Mouse (Mus musculus): ENCODE data around the gene C1qc. TPM values are rescaled to one million over a fixed set of nuclear protein-coding genes. Genes with fewer than 3 reads are reported as not detected.

The C1qc gene
- polyA plus RNA-seq, 1 experiment from 2014 or later = 34.8 TPM

DNA sequence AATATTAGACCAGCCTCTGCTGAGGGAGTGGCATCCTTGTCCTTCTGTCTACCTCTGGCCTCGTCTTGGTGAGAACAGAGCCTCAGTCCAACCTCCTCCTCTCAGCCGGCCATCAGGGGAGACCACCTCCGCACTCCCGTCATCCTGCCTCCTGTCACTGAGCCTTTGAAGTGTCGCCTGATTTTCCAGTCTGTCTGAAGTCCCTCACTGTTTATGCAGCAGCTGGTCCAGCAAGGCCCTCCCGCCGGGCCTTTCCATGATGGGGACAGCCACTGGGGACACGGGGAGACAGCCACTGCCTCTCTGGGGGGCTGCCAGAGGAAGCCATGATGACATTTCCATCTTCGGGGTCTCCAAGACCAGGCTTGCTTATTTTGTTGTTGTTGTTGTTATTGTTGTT lies 20.0 kb upstream of the C1qc start:
- no peaks in the 10 kb centered on the region for H3K4me1 ChIP-seq
- WGBS = 10% methylated on average over 9 of the region's 9 CpGs
- H3K27ac ChIP-seq = no peak overlapping the region
- H3K4me2 ChIP-seq = no peak overlapping the region
- ATAC-seq (ENCODE audit: insufficient number of reproducible peaks, low FRiP score, low TSS enrichment, low read depth) = no peak
- H3K9me3 ChIP-seq = no peaks in the 10 kb centered on the region
- no peaks in the 10 kb centered on the region for H3K36me3 ChIP-seq
- H3K4me3 ChIP-seq = no peak overlapping the region
- peaks cover 72% of the 10 kb centered on the region for H3K27me3 ChIP-seq
- no peak overlapping the region for H3K9ac ChIP-seq

DNA sequence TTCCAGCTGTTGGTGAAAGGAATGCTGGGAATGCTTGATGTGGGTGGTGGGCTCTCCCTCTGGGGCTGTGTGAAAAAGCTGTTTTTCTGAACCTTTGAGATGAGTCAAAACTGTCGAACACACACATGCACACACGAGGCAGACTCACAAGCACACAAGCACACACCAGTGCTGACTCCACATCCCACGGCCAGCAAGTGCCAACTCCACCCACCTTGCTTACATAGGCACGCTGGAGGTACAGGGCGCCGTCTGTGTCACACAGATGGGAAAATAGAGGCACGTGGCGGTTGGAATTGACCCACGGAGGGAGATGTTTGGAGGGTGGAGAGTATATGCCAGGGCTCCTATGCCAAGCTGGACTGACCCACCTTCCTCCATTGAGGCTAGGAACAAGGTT lies 18.9 kb upstream of the C1qc start:
- H3K27ac ChIP-seq = no peak overlapping the region
- ATAC-seq (ENCODE audit: insufficient number of reproducible peaks, low FRiP score, low TSS enrichment, low read depth) = no peak
- H3K4me2 ChIP-seq = no peak overlapping the region
- no peak overlapping the region for H3K9ac ChIP-seq
- H3K27me3 ChIP-seq = peaks cover 72% of the 10 kb centered on the region
- H3K9me3 ChIP-seq = no peaks in the 10 kb centered on the region
- H3K4me3 ChIP-seq = no peak overlapping the region
- WGBS = 34% methylated on average over 9 of the region's 9 CpGs
- no peaks in the 10 kb centered on the region for H3K4me1 ChIP-seq
- H3K36me3 ChIP-seq = no peaks in the 10 kb centered on the region

DNA sequence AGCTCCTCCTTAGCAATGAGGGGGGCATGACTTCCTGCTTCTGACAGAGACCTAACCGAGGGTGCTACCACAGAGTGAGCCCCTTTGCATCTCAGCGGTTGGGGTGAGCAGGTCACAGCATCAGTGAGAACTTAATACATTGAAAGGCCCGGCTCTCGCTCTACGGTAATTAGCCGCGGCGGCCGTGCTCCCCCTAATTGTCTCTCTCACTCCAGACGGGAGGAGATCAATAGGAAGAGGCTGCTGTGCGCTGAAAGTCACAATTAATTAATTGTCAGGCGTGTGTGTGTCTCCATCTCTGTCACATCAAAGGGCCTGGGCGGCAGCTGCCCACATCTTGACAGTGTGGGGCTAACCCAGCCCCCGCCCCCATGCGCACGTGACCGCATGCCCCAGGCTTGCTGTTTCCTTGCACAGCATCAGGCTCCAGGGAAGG lies 18.4 kb upstream of the C1qc start:
- peaks cover 76% of the 10 kb centered on the region for H3K27me3 ChIP-seq
- H3K4me2 ChIP-seq = no peak overlapping the region
- ATAC-seq (ENCODE audit: insufficient number of reproducible peaks, low FRiP score, low TSS enrichment, low read depth) = no peak
- H3K9ac ChIP-seq = no peak overlapping the region
- no peak overlapping the region for H3K27ac ChIP-seq
- no peak overlapping the region for H3K4me3 ChIP-seq
- no peaks in the 10 kb centered on the region for H3K9me3 ChIP-seq
- H3K36me3 ChIP-seq = no peaks in the 10 kb centered on the region
- H3K4me1 ChIP-seq = no peaks in the 10 kb centered on the region
- WGBS = 2% methylated on average over 16 of the region's 17 CpGs

DNA sequence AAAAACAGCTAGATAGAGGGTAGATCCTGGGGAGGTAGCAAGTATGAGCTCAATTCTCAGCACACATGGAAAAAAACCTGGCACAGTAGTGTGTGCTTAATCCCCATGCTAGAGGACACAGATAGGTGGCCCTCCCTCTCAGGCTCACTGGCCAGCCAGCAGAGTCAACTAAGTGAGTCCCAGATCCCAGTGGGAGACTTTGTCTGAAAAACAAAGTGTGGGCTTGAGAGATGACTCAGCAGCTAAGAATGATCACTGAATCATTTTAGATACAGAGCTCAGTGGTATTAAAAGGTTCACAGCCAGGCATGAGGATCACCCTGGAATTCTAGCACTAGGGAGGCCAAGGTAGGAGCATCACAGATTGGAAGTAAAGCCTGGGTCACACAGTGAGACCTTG lies 14.9 kb upstream of the C1qc start:
- Histone ChIP-seq H3K27ac (no peak overlapping the region), H3K9ac (no peak overlapping the region), H3K4me2 (no peak overlapping the region), H3K4me3 (no peak overlapping the region), H3K36me3 (no peaks in the 10 kb centered on the region), H3K4me1 (0 out of 2 replicates have a peak, but pooled peaks cover 3% of the 10 kb centered on the region), H3K9me3 (no peaks in the 10 kb centered on the region), H3K27me3 (peaks cover 83% of the 10 kb centered on the region)
- no peak for ATAC-seq (ENCODE audit: insufficient number of reproducible peaks, low FRiP score, low TSS enrichment, low read depth)

DNA sequence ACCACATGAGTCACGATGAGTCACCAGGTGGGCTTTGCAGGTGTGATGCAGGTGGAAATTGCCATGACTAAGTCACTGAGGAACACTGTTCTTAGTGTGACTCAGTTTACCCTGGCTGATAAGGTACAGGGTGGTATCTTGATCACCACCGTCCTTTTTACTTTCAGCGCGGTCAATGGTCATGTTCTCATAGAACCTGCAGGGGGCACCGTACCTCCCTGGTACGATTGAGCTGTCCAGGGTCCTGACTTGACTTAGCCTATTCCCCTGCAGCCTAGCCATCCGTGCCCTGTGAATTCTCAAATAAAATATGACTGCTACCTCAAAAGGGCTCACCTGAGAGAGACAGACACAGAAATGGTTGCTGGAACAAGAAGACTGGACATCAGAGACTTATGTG lies 14.2 kb upstream of the C1qc start:
- 0 out of 2 replicates have a peak, but pooled peaks cover 3% of the 10 kb centered on the region for H3K4me1 ChIP-seq
- WGBS = 11% methylated on average over 7 of the region's 7 CpGs
- no peaks in the 10 kb centered on the region for H3K36me3 ChIP-seq
- H3K27me3 ChIP-seq = peaks cover 78% of the 10 kb centered on the region
- H3K9me3 ChIP-seq = no peaks in the 10 kb centered on the region
- no peak overlapping the region for H3K4me2 ChIP-seq
- H3K4me3 ChIP-seq = no peak overlapping the region
- no peak overlapping the region for H3K27ac ChIP-seq
- no peak for ATAC-seq (ENCODE audit: insufficient number of reproducible peaks, low FRiP score, low TSS enrichment, low read depth)
- no peak overlapping the region for H3K9ac ChIP-seq

DNA sequence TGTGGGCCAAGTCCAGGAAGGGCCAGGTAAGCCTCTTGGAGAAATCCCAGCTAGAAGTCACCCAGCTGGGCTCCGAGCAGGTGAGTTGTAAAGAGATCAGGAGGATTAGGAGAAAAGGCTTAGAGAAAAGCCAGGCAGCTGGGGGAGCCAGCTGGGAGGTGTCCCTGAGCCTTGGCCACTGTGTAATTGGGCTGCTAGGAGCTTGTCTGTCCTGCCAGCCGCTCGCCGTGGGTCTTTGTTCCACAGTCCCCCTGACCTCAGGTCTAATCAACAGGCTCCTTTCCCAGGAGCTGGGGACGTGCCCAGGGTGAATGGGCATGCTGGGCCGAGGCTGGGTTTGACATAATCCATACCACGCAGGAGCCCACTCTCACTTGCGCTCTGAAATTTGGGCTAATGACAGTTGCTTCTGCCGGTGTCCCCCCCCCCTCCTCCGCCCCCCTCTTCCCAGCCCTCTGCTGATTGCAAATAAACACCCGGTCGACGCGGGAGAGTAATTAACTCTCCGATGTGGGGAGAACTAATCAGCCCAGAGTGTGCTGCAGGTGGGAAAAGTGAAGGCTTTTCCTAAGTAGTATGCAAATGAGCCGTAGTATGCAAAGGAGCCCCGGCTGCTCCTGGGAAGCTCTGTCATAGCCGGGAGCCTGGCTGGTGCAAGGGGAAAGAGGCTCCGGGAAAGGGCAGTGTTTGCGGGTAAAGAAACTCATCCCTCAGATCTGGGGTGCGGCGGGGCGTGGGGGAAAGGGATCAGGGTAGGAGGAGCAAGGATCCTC lies 12.1 kb upstream of the C1qc start:
- WGBS = 2% methylated on average over 23 of the region's 23 CpGs
- no peaks in the 10 kb centered on the region for H3K36me3 ChIP-seq
- peaks cover 58% of the 10 kb centered on the region for H3K27me3 ChIP-seq
- no peak overlapping the region for H3K4me3 ChIP-seq
- ATAC-seq (ENCODE audit: insufficient number of reproducible peaks, low FRiP score, low TSS enrichment, low read depth) = no peak
- H3K4me2 ChIP-seq = no peak overlapping the region
- H3K4me1 ChIP-seq = 0 out of 2 replicates have a peak, but pooled peaks cover 3% of the 10 kb centered on the region
- H3K9me3 ChIP-seq = no peaks in the 10 kb centered on the region
- no peak overlapping the region for H3K9ac ChIP-seq
- no peak overlapping the region for H3K27ac ChIP-seq

DNA sequence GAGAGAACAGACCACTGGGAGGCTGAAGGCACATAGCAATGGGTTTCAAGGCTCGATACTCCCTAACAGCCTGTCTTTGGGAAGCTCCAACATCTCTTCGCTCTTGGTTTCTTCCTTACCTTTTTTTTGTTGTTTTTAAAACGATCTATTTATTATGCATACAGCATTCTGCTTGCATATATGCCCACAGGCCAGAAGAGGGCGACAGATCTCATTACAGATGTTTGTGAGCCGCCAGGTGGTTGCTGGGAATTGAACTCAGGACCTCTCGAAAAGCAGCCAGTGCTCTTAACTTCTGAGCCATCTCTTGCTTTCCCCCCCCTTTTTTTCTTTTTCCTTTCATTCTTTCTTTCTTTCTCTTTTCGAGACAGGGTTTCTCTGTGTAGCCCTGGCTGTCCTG lies 6.3 kb upstream of the C1qc start:
- Histone ChIP-seq H3K9ac (no peak overlapping the region), H3K4me2 (no peak overlapping the region), H3K27me3 (peaks cover 52% of the 10 kb centered on the region), H3K9me3 (no peaks in the 10 kb centered on the region), H3K36me3 (no peaks in the 10 kb centered on the region), H3K4me1 (peaks cover 6% of the 10 kb centered on the region; the same call in 1 of the 2 replicates), H3K4me3 (no peak overlapping the region), H3K27ac (no peak overlapping the region)
- 64% methylated on average over 7 of the region's 7 CpGs for WGBS
- ATAC-seq (ENCODE audit: insufficient number of reproducible peaks, low FRiP score, low TSS enrichment, low read depth) = no peak

DNA sequence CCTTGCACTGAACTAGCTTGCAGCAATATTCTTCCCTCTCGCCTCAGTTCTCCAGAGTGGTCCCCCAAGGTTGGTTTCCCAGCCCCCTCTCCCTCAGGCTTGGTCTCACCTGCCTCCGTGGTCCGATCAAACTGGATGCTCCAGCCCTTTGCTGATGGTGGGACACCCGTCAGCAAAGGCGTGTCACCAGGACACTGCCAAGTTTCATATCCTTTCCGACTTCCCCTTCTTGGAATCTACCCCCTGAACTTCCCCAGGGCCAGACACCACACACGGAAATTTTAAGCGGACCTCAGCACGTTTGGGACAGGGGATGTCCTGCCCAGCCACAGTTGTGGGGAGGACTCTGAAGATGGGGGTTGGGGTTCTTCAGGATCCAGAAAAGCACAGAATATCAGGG lies 5.8 kb upstream of the C1qc start, which contains the start of gene C1qa:
C1qa (minus strand) TSS at position 167 of the 400 bp plus-strand sequence.
- H3K4me2 ChIP-seq = no peak within 1 kb of the TSS
- H3K4me1 ChIP-seq = peaks cover 8% of the 10 kb centered on the region; the same call in 1 of the 2 replicates
- no peak within 1 kb of the TSS for H3K4me3 ChIP-seq
- ATAC-seq (ENCODE audit: insufficient number of reproducible peaks, low FRiP score, low TSS enrichment, low read depth) = no peak
- no peak within 1 kb of the TSS for H3K9ac ChIP-seq
- H3K27ac ChIP-seq = no peak within 1 kb of the TSS
- H3K9me3 ChIP-seq = no peaks in the 10 kb centered on the region
- H3K36me3 ChIP-seq = no peaks in the 10 kb centered on the region
- WGBS = 72% methylated on average over 9 of the region's 9 CpGs
- peaks cover 50% of the 10 kb centered on the region for H3K27me3 ChIP-seq

DNA sequence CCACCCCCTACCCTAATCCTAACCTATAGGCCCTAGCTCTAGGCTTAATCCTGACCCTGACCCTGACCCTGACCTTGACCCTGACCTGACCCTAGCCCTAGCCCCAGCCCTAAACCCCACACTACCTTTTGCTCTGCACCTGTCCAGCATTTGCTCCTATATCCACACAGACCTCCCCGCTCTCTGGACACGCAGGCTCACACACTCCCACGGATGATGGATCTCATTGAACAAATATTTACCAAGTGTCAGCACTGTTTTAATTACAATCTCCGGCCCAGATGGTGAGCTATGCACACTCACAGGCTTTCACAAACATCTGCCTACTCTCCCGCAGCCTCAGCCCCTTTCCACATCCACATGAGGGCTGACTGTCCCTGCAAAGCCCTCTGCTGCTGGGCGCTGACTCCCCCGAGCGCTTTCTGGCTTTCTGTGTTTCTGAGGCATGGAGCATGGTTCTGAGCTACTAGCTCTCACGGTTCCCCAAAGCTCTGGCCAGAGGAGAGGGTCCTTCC lies 5.3 kb upstream of the C1qc start:
- no peak overlapping the region for H3K4me3 ChIP-seq
- peaks cover 53% of the 10 kb centered on the region for H3K27me3 ChIP-seq
- no peaks in the 10 kb centered on the region for H3K36me3 ChIP-seq
- H3K9me3 ChIP-seq = no peaks in the 10 kb centered on the region
- ATAC-seq (ENCODE audit: insufficient number of reproducible peaks, low FRiP score, low TSS enrichment, low read depth) = no peak
- WGBS = 73% methylated on average over 9 of the region's 9 CpGs
- no peak overlapping the region for H3K9ac ChIP-seq
- H3K4me2 ChIP-seq = no peak overlapping the region
- H3K4me1 ChIP-seq = peaks cover 8% of the 10 kb centered on the region; the same call in 1 of the 2 replicates
- no peak overlapping the region for H3K27ac ChIP-seq

DNA sequence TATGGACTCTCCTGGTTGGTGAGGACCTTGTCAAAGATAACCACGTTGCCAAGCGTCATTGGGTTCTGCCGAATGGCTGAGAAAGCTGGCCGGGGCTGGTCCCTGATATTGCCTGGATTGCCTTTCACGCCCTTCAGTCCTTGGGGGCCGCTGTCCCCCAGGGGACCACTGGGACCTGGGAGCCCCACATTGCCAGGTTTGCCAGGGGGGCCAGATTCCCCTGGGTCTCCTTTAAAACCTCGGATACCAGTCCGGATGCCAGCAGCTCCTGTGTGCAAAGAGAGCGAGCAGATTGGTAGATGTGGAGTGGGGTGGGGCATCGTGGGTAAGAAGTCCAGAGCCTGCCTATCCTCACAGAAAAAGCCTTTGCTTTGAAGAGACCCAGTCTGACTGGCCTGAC lies 3.6 kb upstream of the C1qc start:
- Histone ChIP-seq H3K27me3 (peaks cover 47% of the 10 kb centered on the region), H3K4me1 (peaks cover 8% of the 10 kb centered on the region; the same call in 1 of the 2 replicates), H3K36me3 (no peaks in the 10 kb centered on the region), H3K4me3 (no peak overlapping the region), H3K27ac (no peak overlapping the region), H3K4me2 (no peak overlapping the region), H3K9me3 (no peaks in the 10 kb centered on the region), H3K9ac (no peak overlapping the region)
- WGBS = 24% methylated on average over 10 of the region's 10 CpGs
- ATAC-seq (ENCODE audit: insufficient number of reproducible peaks, low FRiP score, low TSS enrichment, low read depth) = no peak

DNA sequence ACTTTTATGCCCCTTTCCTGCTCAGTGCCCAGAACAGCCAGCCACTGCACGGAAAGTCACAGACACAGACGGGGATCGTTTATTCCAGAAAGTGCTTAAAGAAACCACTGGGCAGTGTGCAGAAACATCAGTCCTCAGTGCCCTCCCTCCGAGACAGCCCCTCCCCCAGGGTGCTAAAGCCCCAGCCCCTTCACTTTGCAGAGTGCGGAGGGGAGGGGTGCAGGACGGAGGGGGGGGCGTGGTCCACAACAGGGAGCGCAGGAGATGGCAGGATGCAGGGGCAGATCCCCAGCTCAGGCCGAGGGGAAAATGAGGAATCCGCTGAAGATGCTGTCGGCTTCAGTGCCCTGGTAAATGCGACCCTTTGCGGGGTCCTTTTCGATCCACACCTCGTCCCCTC lies 3.0 kb upstream of the C1qc start:
- H3K4me3 ChIP-seq = no peak overlapping the region
- no peak for ATAC-seq (ENCODE audit: insufficient number of reproducible peaks, low FRiP score, low TSS enrichment, low read depth)
- no peak overlapping the region for H3K27ac ChIP-seq
- no peak overlapping the region for H3K9ac ChIP-seq
- H3K36me3 ChIP-seq = no peaks in the 10 kb centered on the region
- 5% methylated on average over 15 of the region's 15 CpGs for WGBS
- peaks cover 8% of the 10 kb centered on the region; the same call in 1 of the 2 replicates for H3K4me1 ChIP-seq
- H3K4me2 ChIP-seq = 0 out of 2 replicates have a peak overlapping the region, but pooled peaks have one; percentile 4
- no peaks in the 10 kb centered on the region for H3K9me3 ChIP-seq
- H3K27me3 ChIP-seq = peaks cover 47% of the 10 kb centered on the region

DNA sequence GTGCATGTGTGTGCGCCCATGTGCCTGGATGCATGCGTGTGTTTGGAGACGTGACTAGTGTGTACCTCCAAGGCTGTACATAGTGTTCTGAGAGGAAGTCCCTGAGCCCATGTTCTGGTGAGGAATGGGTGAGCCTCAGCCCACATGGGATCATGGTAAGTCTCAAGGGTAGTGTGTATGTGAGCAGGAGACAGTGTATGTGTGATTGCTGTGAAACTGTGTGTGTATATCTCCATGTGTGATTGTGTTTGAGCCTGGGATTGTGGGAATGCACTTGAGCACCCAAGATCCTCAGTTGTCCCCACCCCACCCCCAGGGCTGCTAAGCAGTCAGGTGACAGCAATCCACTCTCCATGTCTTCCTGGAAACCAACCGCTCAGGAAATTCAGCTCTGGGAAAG lies 2.0 kb upstream of the C1qc start:
- Histone ChIP-seq H3K27me3 (peaks cover 51% of the 10 kb centered on the region), H3K9me3 (no peaks in the 10 kb centered on the region), H3K4me2 (no peak overlapping the region), H3K4me1 (peaks cover 8% of the 10 kb centered on the region; the same call in 1 of the 2 replicates), H3K36me3 (no peaks in the 10 kb centered on the region), H3K4me3 (no peak overlapping the region), H3K9ac (no peak overlapping the region), H3K27ac (no peak overlapping the region)
- no peak for ATAC-seq (ENCODE audit: insufficient number of reproducible peaks, low FRiP score, low TSS enrichment, low read depth)
- 60% methylated on average over 4 of the region's 4 CpGs for WGBS
